Mouse (Mus musculus) lung, adult 2 months (tissue): Measurements from ENCODE around the gene Soat2.

ENCODE experiments used
- CTCF ChIP-seq: fragments of 200-500 bp; IDR thresholded peaks from 2 replicates; pipeline ENCODE4 v1.5.1; 2011; ENCODE audit warnings: mild to moderate bottlenecking, low read length, control low read depth; ENCODE audit not compliant: insufficient read depth
- POLR2A ChIP-seq: fragments of 200-500 bp; IDR thresholded peaks from 2 replicates; pipeline ENCODE4 v1.6.1; 2011; ENCODE audit warnings: low read depth, mild to moderate bottlenecking, control low read depth, low read length, borderline replicate concordance; ENCODE audit errors: extremely low read depth

GRCm38 (mm10) chr15:102160415-102161060, 10.2 kb downstream of the Soat2 start:
- no peak for TF ChIP-seq CTCF
- TF ChIP-seq POLR2A, result no peak
